Mouse (Mus musculus) liver, embryonic 13.5 days (tissue): ENCODE measurements around the gene 1700034J05Rik. TPM values are rescaled to one million over a fixed set of nuclear protein-coding genes. Genes with fewer than 3 reads are reported as not detected.
A peak's percentile ranks its signal among the peaks of the same experiment; 100 is the strongest.

Source experiments
- ATAC-seq: fragments of 200-750 bp; cut with Nextera tagmentation; 2 replicates; pipeline ENCODE4 v1.8.0; 2017; ENCODE audit warnings: low read depth, mild to moderate bottlenecking, moderate number of reproducible peaks, moderate library complexity
- DNase-seq: peaks from one replicate; pipeline ENCODE4 v3.0.0; 2022
- H3K27ac ChIP-seq: fragments of 300-500 bp; sonication (generic); 2 replicates; pipeline ENCODE4 v1.5.1; 2015; ENCODE audit warnings: moderate library complexity, mild to moderate bottlenecking, inconsistent platforms
- H3K27me3 ChIP-seq: fragments of 300-500 bp; sonication (generic); 2 replicates; pipeline ENCODE4 v1.6.1; 2015; ENCODE audit warnings: mild to moderate bottlenecking, inconsistent platforms
- H3K36me3 ChIP-seq: fragments of 300-500 bp; sonication (generic); 2 replicates; pipeline ENCODE4 v1.6.1; 2015; ENCODE audit warnings: mild to moderate bottlenecking, inconsistent platforms
- H3K4me1 ChIP-seq: fragments of 300-500 bp; sonication (generic); replicated peaks from 2 replicates; pipeline ENCODE4 v1.6.1; 2015; ENCODE audit warnings: inconsistent platforms
- H3K4me2 ChIP-seq: fragments of 300-500 bp; sonication (generic); 2 replicates; pipeline ENCODE4 v1.6.1; 2015; ENCODE audit warnings: inconsistent platforms, mild to moderate bottlenecking, moderate library complexity
- H3K4me3 ChIP-seq: fragments of 300-500 bp; sonication (generic); replicated peaks from 2 replicates; pipeline ENCODE4 v1.5.1; 2015; ENCODE audit warnings: mild to moderate bottlenecking, inconsistent platforms
- H3K9ac ChIP-seq: fragments of 300-500 bp; sonication (generic); 2 replicates; pipeline ENCODE4 v1.6.1; 2015; ENCODE audit warnings: mild to moderate bottlenecking, inconsistent platforms
- H3K9me3 ChIP-seq: fragments of 300-500 bp; sonication (generic); replicated peaks from 2 replicates; pipeline ENCODE4 v1.6.1; 2016; ENCODE audit warnings: inconsistent platforms
- WGBS: fragments of 180-500 bp; shearing (Covaris S2); methylation state at CpG from one replicate; pipeline ENCODE4 v1.1.7; 2015; ENCODE audit not compliant: insufficient replicate concordance; 5-methylcytosine and 5-hydroxymethylcytosine counted together
- polyA plus RNA-seq: library from polyadenylated mRNA; unstranded; fragments of >200 nt; fragmentation: Nextera tagmentation; extraction: Ambion mirVana; gene quantifications from 2 replicates; pipeline ENCODE4 v1.2.1, GENCODE M21; 2015

Gene 1700034J05Rik
- polyA plus RNA-seq, 1 experiment from 2014 or later: not detected

- no peaks in the 10 kb centered on the region for H3K9me3 ChIP-seq
- no peak overlapping the region for H3K4me3 ChIP-seq
- 25% methylated on average over 6 of the region's 6 CpGs for WGBS
- H3K4me1 ChIP-seq: peaks cover 55% of the 10 kb centered on the region
- no peaks in the 10 kb centered on the region for H3K36me3 ChIP-seq
- H3K27ac ChIP-seq: peak overlapping the region; percentile 50
- DNase-seq (peak; percentile 14), ATAC-seq (peak; percentile 85)
- H3K27me3 ChIP-seq: no peaks in the 10 kb centered on the region
- H3K4me2 ChIP-seq: 0 out of 2 replicates have a peak overlapping the region, but pooled peaks have one; percentile 4
- 0 out of 2 replicates have a peak overlapping the region, but pooled peaks have one; percentile 9 for H3K9ac ChIP-seq
Observed at GRCm38 (mm10) chr6:146946327-146947029, 7.7 kb downstream of the 1700034J05Rik start.

GRCm38 (mm10) chr6:146944830-146945229 lies 9.4 kb downstream of the 1700034J05Rik start:
- Histone ChIP-seq H3K9ac (no peak overlapping the region), H3K4me1 (peaks cover 49% of the 10 kb centered on the region), H3K27me3 (no peaks in the 10 kb centered on the region), H3K27ac (no peak overlapping the region), H3K4me3 (no peak overlapping the region), H3K4me2 (no peak overlapping the region), H3K36me3 (0 out of 2 replicates have a peak, but pooled peaks cover 3% of the 10 kb centered on the region), H3K9me3 (no peaks in the 10 kb centered on the region)
- 49% methylated on average over 4 of the region's 4 CpGs for WGBS
- no peak for DNase-seq
- no peak for ATAC-seq

- Histone ChIP-seq H3K27me3 (no peaks in the 10 kb centered on the region), H3K9ac (no peak overlapping the region), H3K36me3 (0 out of 2 replicates have a peak, but pooled peaks cover 3% of the 10 kb centered on the region), H3K4me1 (peaks cover 45% of the 10 kb centered on the region), H3K4me2 (no peak overlapping the region), H3K27ac (no peak overlapping the region), H3K9me3 (no peaks in the 10 kb centered on the region), H3K4me3 (no peak overlapping the region)
- DNase-seq (no peak), ATAC-seq (no peak)
Observed at GRCm38 (mm10) chr6:146944009-146944408, 10.2 kb downstream of the 1700034J05Rik start.

DNA sequence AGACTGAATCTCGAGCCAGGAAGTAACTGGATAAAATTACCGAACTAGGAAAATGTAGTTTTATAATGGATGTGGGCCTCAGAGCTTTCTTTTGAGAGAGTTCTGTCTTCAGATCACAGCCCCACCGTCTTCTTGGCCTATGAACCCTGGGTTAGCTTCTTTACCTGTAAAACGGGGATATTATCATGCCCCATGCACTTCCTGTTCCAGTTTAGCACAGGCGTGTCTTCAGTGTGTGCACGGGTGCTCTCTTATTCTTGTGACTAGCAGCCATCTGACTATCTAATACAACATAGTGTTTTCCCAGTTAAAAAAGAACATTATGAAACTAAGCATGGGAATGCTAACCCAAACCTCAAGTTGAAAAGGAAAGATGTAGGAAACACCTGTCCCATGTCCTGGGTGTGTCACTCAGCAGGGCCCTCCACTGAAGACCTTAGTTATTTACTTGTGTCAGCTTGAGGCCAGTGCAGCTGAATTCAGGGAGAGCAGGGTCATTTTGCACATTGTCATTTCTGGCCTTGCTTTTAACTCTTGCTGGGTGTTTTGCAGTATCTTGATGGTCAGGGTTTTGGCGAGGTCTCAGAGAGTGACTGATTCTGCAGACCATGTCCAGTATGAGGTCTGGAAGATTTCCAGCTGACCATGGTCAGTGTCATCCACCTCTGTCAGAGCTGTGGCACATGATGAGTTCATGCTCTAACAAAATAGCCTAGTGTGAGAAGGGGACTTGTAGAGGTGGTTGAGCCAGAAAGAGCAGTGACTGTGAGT lies 12.5 kb downstream of the 1700034J05Rik start:
- Histone ChIP-seq H3K27me3 (no peaks in the 10 kb centered on the region), H3K27ac (no peak overlapping the region), H3K4me2 (no peak overlapping the region), H3K36me3 (0 out of 2 replicates have a peak, but pooled peaks cover 3% of the 10 kb centered on the region), H3K9me3 (no peaks in the 10 kb centered on the region), H3K4me1 (peaks cover 27% of the 10 kb centered on the region), H3K9ac (no peak overlapping the region), H3K4me3 (no peak overlapping the region)
- ATAC-seq (no peak), DNase-seq (no peak)
- 49% methylated on average over 7 of the region's 7 CpGs for WGBS

DNA sequence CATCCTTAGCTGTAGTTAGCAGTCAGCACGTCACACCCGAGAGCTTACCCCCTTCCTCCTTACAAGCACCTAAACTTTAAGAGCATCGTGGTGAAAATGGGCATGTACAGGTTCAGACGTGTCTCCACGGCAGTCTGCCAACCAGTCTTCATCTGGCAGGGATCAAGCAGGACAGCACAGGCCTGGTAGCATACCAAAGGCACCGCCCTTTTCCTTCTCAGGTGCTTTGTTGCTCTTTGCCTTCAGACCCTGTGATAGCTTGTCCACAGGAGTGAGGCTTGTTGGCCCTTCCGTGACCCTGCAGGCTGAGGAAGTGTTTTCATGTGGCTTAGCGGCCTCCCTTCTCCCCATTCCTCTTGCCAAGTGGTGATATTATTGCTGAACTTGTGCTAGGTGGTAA lies 15.2 kb downstream of the 1700034J05Rik start:
- 80% methylated on average over 8 of the region's 8 CpGs for WGBS
- H3K4me3 ChIP-seq: no peak overlapping the region
- no peak for ATAC-seq
- H3K9ac ChIP-seq: no peak overlapping the region
- H3K4me2 ChIP-seq: no peak overlapping the region
- 0 out of 2 replicates have a peak, but pooled peaks cover 3% of the 10 kb centered on the region for H3K36me3 ChIP-seq
- no peak for DNase-seq
- H3K9me3 ChIP-seq: no peaks in the 10 kb centered on the region
- H3K4me1 ChIP-seq: 0 out of 2 replicates have a peak, but pooled peaks cover under 1% of the 10 kb centered on the region
- no peak overlapping the region for H3K27ac ChIP-seq
- H3K27me3 ChIP-seq: no peaks in the 10 kb centered on the region

GRCm38 (mm10) chr6:146935957-146936356 lies 18.3 kb downstream of the 1700034J05Rik start:
- peaks cover 5% of the 10 kb centered on the region; the same call in 1 of the 2 replicates for H3K4me1 ChIP-seq
- H3K36me3 ChIP-seq: 0 out of 2 replicates have a peak, but pooled peaks cover 3% of the 10 kb centered on the region
- no peak overlapping the region for H3K4me2 ChIP-seq
- no peak overlapping the region for H3K9ac ChIP-seq
- no peak overlapping the region for H3K27ac ChIP-seq
- no peaks in the 10 kb centered on the region for H3K27me3 ChIP-seq
- ATAC-seq (no peak), DNase-seq (no peak)
- H3K9me3 ChIP-seq: no peaks in the 10 kb centered on the region
- H3K4me3 ChIP-seq: no peak overlapping the region
- 90% methylated on average over 6 of the region's 6 CpGs for WGBS

DNA sequence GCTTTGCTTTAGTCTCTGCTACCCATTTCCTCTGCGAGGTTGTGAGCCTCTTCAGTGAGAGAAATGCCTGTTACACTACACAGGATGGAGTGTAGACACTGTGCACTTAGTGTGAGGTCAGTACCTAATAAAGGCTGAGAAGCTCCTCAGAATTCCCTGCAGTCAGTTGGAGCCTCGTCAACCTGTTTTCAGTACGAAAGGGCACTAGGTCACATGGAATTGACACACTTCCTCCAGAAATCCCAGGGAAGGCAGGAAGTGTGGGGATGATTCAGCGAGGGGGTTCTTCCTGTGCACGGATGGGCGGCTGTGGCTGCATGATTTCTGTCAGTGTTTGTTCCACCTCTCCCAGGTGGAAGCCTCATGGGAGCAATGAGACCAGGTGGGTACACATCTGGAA lies 21.1 kb downstream of the 1700034J05Rik start:
- DNase-seq: no peak
- H3K36me3 ChIP-seq: no peaks in the 10 kb centered on the region
- H3K4me3 ChIP-seq: no peak overlapping the region
- no peaks in the 10 kb centered on the region for H3K27me3 ChIP-seq
- H3K4me2 ChIP-seq: no peak overlapping the region
- 38% methylated on average over 6 of the region's 6 CpGs for WGBS
- ATAC-seq: peak; percentile 54; the same call in 1 of the 2 replicates
- H3K9me3 ChIP-seq: no peaks in the 10 kb centered on the region
- no peak overlapping the region; the same call in 1 of the 2 replicates for H3K27ac ChIP-seq
- peaks cover 12% of the 10 kb centered on the region for H3K4me1 ChIP-seq
- no peak overlapping the region for H3K9ac ChIP-seq

GRCm38 (mm10) chr6:146929031-146929430 lies 25.2 kb downstream of the 1700034J05Rik start:
- 83% methylated on average over 2 of the region's 2 CpGs for WGBS
- no peaks in the 10 kb centered on the region for H3K36me3 ChIP-seq

GRCm38 (mm10) chr6:146928108-146928507 lies 26.1 kb downstream of the 1700034J05Rik start:
- peaks cover 23% of the 10 kb centered on the region for H3K4me1 ChIP-seq
- no peak overlapping the region for H3K4me2 ChIP-seq
- no peak overlapping the region; the same call in 1 of the 2 replicates for H3K27ac ChIP-seq
- no peaks in the 10 kb centered on the region for H3K27me3 ChIP-seq
- H3K9me3 ChIP-seq: no peaks in the 10 kb centered on the region
- no peaks in the 10 kb centered on the region for H3K36me3 ChIP-seq
- H3K4me3 ChIP-seq: no peak overlapping the region
- ATAC-seq (no peak), DNase-seq (no peak)
- no peak overlapping the region for H3K9ac ChIP-seq
- WGBS: 46% methylated on average over 3 of the region's 3 CpGs

More at GRCm38 (mm10) chr6:146929031-146929430, 25.2 kb downstream of the 1700034J05Rik start:
- Histone ChIP-seq H3K4me2 (no peak overlapping the region), H3K27ac (no peak overlapping the region), H3K27me3 (no peaks in the 10 kb centered on the region), H3K4me3 (no peak overlapping the region), H3K4me1 (peaks cover 25% of the 10 kb centered on the region), H3K9ac (no peak overlapping the region), H3K9me3 (no peaks in the 10 kb centered on the region)
- DNase-seq: no peak
- no peak for ATAC-seq

- Histone ChIP-seq H3K4me3 (no peak overlapping the region), H3K4me1 (peaks cover 20% of the 10 kb centered on the region), H3K4me2 (no peak overlapping the region), H3K36me3 (no peaks in the 10 kb centered on the region), H3K9me3 (no peaks in the 10 kb centered on the region), H3K27ac (no peak overlapping the region), H3K27me3 (no peaks in the 10 kb centered on the region), H3K9ac (no peak overlapping the region)
- 53% methylated on average over 5 of the region's 5 CpGs for WGBS
- no peak for DNase-seq
- ATAC-seq: no peak
Observed at GRCm38 (mm10) chr6:146926415-146926980, 27.7 kb downstream of the 1700034J05Rik start.

DNA sequence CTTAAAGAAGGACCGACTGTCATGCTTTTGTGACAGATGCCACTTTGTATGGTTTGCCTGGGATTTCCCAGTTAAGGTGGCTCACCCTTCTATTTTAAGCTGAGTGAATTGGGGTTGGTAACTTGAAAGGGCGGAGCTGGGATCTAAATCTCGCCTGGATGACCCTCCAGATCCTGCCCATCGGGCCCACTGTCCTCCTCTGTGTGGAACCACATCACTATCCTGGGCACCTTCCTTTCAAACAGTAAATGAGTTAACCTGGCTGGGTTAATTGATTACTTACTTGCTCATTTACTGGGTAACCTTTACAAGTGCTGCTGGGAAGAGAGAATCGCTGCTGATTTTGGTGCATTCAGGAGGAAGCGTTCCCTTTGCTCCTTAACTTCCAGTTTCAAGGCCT lies 35.9 kb downstream of the 1700034J05Rik start:
- H3K27ac ChIP-seq: no peak overlapping the region
- WGBS: 76% methylated on average over 6 of the region's 6 CpGs
- DNase-seq (no peak), ATAC-seq (no peak)
- no peaks in the 10 kb centered on the region for H3K27me3 ChIP-seq
- no peaks in the 10 kb centered on the region for H3K9me3 ChIP-seq
- H3K36me3 ChIP-seq: no peaks in the 10 kb centered on the region
- no peak overlapping the region for H3K4me2 ChIP-seq
- H3K4me1 ChIP-seq: peaks cover 9% of the 10 kb centered on the region
- H3K9ac ChIP-seq: no peak overlapping the region
- no peak overlapping the region for H3K4me3 ChIP-seq
